Comparison of ENCODE assay signal across 18 mouse cellular contexts in the genomic region with DNA sequence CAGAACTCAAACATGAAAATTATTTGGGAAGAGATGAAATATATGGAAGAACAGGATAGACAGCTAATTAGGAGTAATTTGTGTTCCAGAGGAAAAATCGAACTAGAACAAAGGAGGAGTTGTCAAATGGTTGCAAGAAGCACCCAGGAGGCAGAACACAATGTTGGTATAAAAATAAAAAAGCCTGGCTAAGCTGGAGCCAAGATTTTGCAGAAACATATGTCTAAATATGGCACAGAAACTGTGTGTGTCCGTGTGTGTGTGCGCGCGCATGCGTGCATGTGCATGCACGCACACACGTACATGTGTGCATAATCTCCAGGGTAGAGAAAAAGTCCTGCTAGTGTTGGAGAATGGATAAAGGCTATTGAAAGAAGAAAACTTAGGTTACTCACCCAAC.
"Had no signal": no experiment of that assay in that cellular context is flagged by ENCODE, and none has a peak within 500 bp of the region (broad histone marks: within the 10 kb centered on the region; RNA-seq: fewer than 3 reads in every experiment).

No protein-coding gene starts in this region.

- H3K4me2 ChIP-seq: lung, embryonic 14.5 days; midbrain, embryonic 12.5 days; neural tube, embryonic 13.5 days; neural tube, embryonic 15.5 days had no signal

- H3K9ac ChIP-seq: lung, embryonic 14.5 days; midbrain, embryonic 12.5 days; neural tube, embryonic 13.5 days; neural tube, embryonic 15.5 days had no signal

- H3K36me3 ChIP-seq: midbrain, embryonic 10.5 days; midbrain, embryonic 12.5 days; neural tube, embryonic 13.5 days; neural tube, embryonic 15.5 days had no signal

- H3K4me3 ChIP-seq: midbrain, embryonic 10.5 days; midbrain, embryonic 12.5 days; myocyte; neural tube, embryonic 13.5 days; neural tube, embryonic 15.5 days had no signal

- ATAC-seq: midbrain, embryonic 16.5 days had no signal

- H3K27ac ChIP-seq: midbrain, embryonic 10.5 days; midbrain, embryonic 12.5 days; neural tube, embryonic 13.5 days; neural tube, embryonic 15.5 days had no signal

- H3K4me1 ChIP-seq: midbrain, embryonic 12.5 days; neural tube, embryonic 13.5 days had no signal

- H3K27me3 ChIP-seq: midbrain, embryonic 12.5 days; neural tube, embryonic 13.5 days; neural tube, embryonic 15.5 days had no signal

- DNase-seq: lung, adult 18-20 months; lung, embryonic 14.5 days; lung, postnatal 10 days; lung, postnatal 4 days; midbrain, embryonic 14.5 days; retina, postnatal 1 day; right cerebral cortex, adult 18-20 months; right cerebral cortex, postnatal 25 days; spleen, adult 18-20 months; thymus, adult 2 months; thymus, postnatal 25 days; thymus, postnatal 4 days had no signal
